Mouse (Mus musculus) 416B (cell line): ENCODE data around the gene Cyp2c50.
"Not testable (repeated sequence)": the region's sequence is repeated elsewhere in the genome, so short reads cannot be mapped to it uniquely, and the experiment has no call there.

Experiments
- DNase-seq: peaks from one replicate; pipeline ENCODE4 v3.0.0; 2011; ENCODE audit warnings: low read depth

Gene Cyp2c50

DNA sequence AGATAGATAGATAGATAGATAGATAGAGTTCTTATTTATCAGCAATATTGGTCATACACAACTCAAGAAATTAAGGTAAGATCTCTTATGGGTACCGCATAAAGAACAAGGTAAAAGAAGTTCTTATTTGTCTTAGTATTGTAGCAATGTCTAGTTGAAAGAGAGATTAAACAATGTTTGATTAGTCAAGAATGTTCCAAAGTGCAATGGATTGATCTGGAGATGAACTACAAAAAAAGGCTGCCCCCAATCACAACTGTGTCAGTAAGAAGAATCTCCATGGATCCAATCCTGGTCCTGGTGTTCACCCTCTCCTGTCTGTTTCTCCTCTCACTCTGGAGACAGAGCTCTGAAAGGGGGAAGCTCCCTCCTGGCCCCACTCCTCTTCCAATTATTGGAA lies at the start of gene Cyp2c50:
TSS of gene Cyp2c50 (plus strand) at position 268 of the 400 bp plus-strand sequence.
- not testable (repeated sequence) for DNase-seq

- no peak for DNase-seq
These were observed 15.8 kb upstream of the Cyp2c50 start, which contains the start of gene Cyp2c54 for GRCm38 (mm10) chr19:40073701-40074100. TSS of gene Cyp2c54 (minus strand) at chr19:40073827.

- no peak for DNase-seq
These were observed 1.1 kb upstream of the Cyp2c50 start for GRCm38 (mm10) chr19:40088381-40088780.

DNA sequence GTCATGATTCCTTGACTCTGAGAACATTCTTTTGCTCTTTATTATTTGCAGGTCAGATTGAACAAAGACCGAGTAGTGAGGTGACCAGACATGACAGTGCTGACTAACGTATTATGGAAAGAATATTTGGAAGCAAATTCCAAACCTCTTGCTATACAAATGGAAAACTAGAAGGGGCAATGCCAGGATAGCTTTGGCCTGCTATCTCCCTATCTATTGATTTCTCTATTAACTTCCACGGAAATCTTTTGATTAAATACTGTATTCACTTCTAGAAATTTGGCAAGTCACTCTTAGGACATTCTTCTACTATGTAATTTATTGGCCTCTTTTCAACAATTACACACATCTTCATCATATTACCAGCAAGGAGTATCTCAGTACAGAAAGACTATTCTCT lies 1.6 kb downstream of the Cyp2c50 start:
- DNase-seq: no peak

GRCm38 (mm10) chr19:40119624-40120023 lies 30.1 kb downstream of the Cyp2c50 start:
- not testable (repeated sequence) for DNase-seq

- not testable (repeated sequence) for DNase-seq
These were observed 35.7 kb downstream of the Cyp2c50 start for GRCm38 (mm10) chr19:40125165-40125564.

- DNase-seq: not testable (repeated sequence)
These were observed 37.5 kb downstream of the Cyp2c50 start for GRCm38 (mm10) chr19:40126996-40127395.
